Mouse (Mus musculus) heart, postnatal 10 days (tissue): ENCODE measurements around the gene Mdfic. TPM values are rescaled to one million over a fixed set of nuclear protein-coding genes. Genes with fewer than 3 reads are reported as not detected.
"Not testable (repeated sequence)": the region's sequence is repeated elsewhere in the genome, so short reads cannot be mapped to it uniquely, and the experiment has no call there.

Experiments
- DNase-seq, 2 experiments: peaks; one replicate each; pipeline ENCODE4 v3.0.0; 2021
- intact Hi-C: fragments of 180-260 bp; cut with DNase I; formaldehyde crosslinking; loops from one replicate; pipeline ENCODE4 v1.15.1; 2025
- total RNA-seq, 2 experiments: library from RNA; stranded (reverse); gene quantifications; 2 replicates each; pipeline ENCODE4 v1.2.3; 2021

The Mdfic gene
- total RNA-seq, result 10 to 100 TPM; 23.1 to 26.2 TPM

GRCm38 (mm10) chr6:15720461-15720817 is at the start of gene Mdfic:
TSS of gene Mdfic (plus strand) at chr6:15720661.
- intact Hi-C loops, result loop anchor here (2.0 kb wide), 1 partner anchor 70 kb away; no protein-coding TSS in a partner anchor
- DNase-seq, result peak; percentile 77 to 81

GRCm38 (mm10) chr6:15671364-15671763 is 49.1 kb upstream of the Mdfic start:
- intact Hi-C loops, result no loop called here
- DNase-seq, result no peak

GRCm38 (mm10) chr6:15710080-15710479 is 10.4 kb upstream of the Mdfic start:
- DNase-seq, result no peak
- intact Hi-C loops, result no loop called here

GRCm38 (mm10) chr6:15710706-15711105 is 9.8 kb upstream of the Mdfic start:
- intact Hi-C loops, result no loop called here
- DNase-seq, result no peak

GRCm38 (mm10) chr6:15712860-15713385 is 7.5 kb upstream of the Mdfic start:
- intact Hi-C loops, result no loop called here
- no peak for DNase-seq

GRCm38 (mm10) chr6:15714036-15714435 is 6.4 kb upstream of the Mdfic start:
- intact Hi-C loops, DNase-seq: not testable (repeated sequence)

GRCm38 (mm10) chr6:15714996-15715844 is 5.2 kb upstream of the Mdfic start:
- DNase-seq, result no peak
- intact Hi-C loops, result no loop called here

- no peak for DNase-seq
- intact Hi-C loops, result loop anchor here (2.0 kb wide), 1 partner anchor 71 kb away; no protein-coding TSS in a partner anchor
Observed at GRCm38 (mm10) chr6:15719919-15720318, 542 bp upstream of the Mdfic start.

- DNase-seq, result peak; percentile 82
- intact Hi-C loops, result loop anchor here (2.0 kb wide), 1 partner anchor 70 kb away; no protein-coding TSS in a partner anchor
Observed at GRCm38 (mm10) chr6:15720818-15721715, 606 bp downstream of the Mdfic start.

GRCm38 (mm10) chr6:15721716-15722031 is 1.2 kb downstream of the Mdfic start:
- intact Hi-C loops, result loop anchor here (2.0 kb wide), 1 partner anchor 69 kb away; no protein-coding TSS in a partner anchor
- no peak for DNase-seq

GRCm38 (mm10) chr6:15722631-15723030 is 2.2 kb downstream of the Mdfic start:
- intact Hi-C loops, DNase-seq: not testable (repeated sequence)

- intact Hi-C loops, result no loop called here
- no peak for DNase-seq
Observed at GRCm38 (mm10) chr6:15724304-15724703, 3.8 kb downstream of the Mdfic start.

GRCm38 (mm10) chr6:15726422-15726821 is 6.0 kb downstream of the Mdfic start:
- no peak for DNase-seq
- intact Hi-C loops, result no loop called here

- DNase-seq, result peak; percentile 35 to 57
- intact Hi-C loops, result no loop called here
Observed at GRCm38 (mm10) chr6:15727681-15728410, 7.4 kb downstream of the Mdfic start.

GRCm38 (mm10) chr6:15728844-15729577 is 8.6 kb downstream of the Mdfic start:
- intact Hi-C loops, result no loop called here
- DNase-seq, result no peak

GRCm38 (mm10) chr6:15730258-15730657 is 9.8 kb downstream of the Mdfic start:
- intact Hi-C loops, result no loop called here

GRCm38 (mm10) chr6:15730666-15731065 is 10.2 kb downstream of the Mdfic start:
- intact Hi-C loops, result no loop called here

More at GRCm38 (mm10) chr6:15730258-15730657, 9.8 kb downstream of the Mdfic start:
- DNase-seq, result no peak

GRCm38 (mm10) chr6:15731452-15731851 is 11.0 kb downstream of the Mdfic start:
- intact Hi-C loops, result no loop called here
- DNase-seq, result peak; percentile 37 to 48

More at GRCm38 (mm10) chr6:15730666-15731065, 10.2 kb downstream of the Mdfic start:
- DNase-seq, result no peak

- intact Hi-C loops, result no loop called here
- DNase-seq, result peak in 1 of 2 experiments; percentile 36
Observed at GRCm38 (mm10) chr6:15737312-15737911, 17.0 kb downstream of the Mdfic start.
